Mouse (Mus musculus): ENCODE measurements around the gene Rgl1. TPM values are rescaled to one million over a fixed set of nuclear protein-coding genes. Genes with fewer than 3 reads are reported as not detected.

The Rgl1 gene
- polyA plus RNA-seq, 1 experiment: 14.4 TPM

GRCm38 (mm10) chr1:152743095-152743826, 22.9 kb downstream of the Rgl1 start:
- H3K4me1 ChIP-seq (ENCODE audit: control insufficient read depth, insufficient read depth, insufficient read length): no peaks in the 10 kb centered on the region
- H3K36me3 ChIP-seq (ENCODE audit: control insufficient read depth, insufficient read depth, low read length): no peaks in the 10 kb centered on the region
- no peak for TF ChIP-seq CTCF (IDR thresholded peaks at IDR 0.05; ENCODE audit: extremely low read depth, insufficient read depth, insufficient read length, insufficient replicate concordance)
- no peak for DNase-seq (ENCODE audit: low read depth in 1 of 2, low spot score in 2 of 2)
- H3K4me3 ChIP-seq (ENCODE audit: extremely low read depth, insufficient read depth, insufficient read length): no peak overlapping the region
- H3K27me3 ChIP-seq (ENCODE audit: control insufficient read depth, insufficient read depth, low read length): no peaks in the 10 kb centered on the region
- 84% methylated on average over 15 of the region's 15 CpGs for WGBS
- H3K27ac ChIP-seq (ENCODE audit: insufficient read depth, low read length): no peak overlapping the region

DNA sequence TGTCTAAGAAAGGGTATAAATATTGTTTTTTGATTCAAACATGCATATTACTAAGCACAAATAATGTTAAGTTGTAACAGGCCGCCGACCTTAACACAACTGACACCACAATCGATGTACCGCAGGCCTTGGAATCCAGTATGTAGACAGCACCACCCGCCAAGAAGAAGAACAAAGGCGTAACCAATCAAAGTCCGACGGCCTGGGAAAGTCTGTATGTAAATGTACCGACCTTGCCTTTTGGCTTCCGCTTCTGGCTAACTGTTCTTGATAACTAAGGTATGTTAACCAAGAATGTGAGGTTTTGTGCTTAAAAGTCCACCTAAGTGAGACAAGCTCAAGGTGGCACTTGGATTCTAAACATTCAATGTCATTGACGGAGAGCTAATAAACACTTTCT, 26.8 kb downstream of the Rgl1 start:
- WGBS: 94% methylated on average over 11 of the region's 11 CpGs
- Histone ChIP-seq H3K4me3 (ENCODE audit: extremely low read depth, insufficient read depth, insufficient read length) (no peak overlapping the region), H3K27ac (ENCODE audit: insufficient read depth, low read length) (no peak overlapping the region), H3K4me1 (ENCODE audit: control insufficient read depth, insufficient read depth, insufficient read length) (no peaks in the 10 kb centered on the region), H3K36me3 (ENCODE audit: control insufficient read depth, insufficient read depth, low read length) (no peaks in the 10 kb centered on the region), H3K27me3 (ENCODE audit: control insufficient read depth, insufficient read depth, low read length) (no peaks in the 10 kb centered on the region)
- DNase-seq (ENCODE audit: low read depth in 1 of 2, low spot score in 2 of 2): no peak
- no peak for TF ChIP-seq POLR2A (IDR thresholded peaks at IDR 0.05; ENCODE audit: low read depth, low read length)

DNA sequence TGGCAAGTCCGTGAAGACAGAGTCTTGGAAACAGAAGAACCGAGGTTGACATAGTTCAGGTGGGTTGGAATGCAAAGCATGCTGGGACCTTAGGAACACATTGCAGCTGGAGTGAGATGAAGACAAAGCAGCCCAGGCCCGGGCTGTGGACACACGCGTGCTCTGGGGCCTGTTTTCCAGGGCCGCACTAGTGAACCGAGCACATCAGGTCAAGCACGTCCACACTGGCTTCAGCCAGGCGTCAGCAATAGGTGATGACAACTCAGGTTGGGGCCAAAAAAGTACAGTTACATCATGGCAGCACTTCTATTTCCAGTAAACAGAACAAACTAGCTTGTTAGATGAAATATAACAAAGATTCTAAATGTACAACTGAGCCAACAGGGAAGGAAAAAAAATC, 27.4 kb downstream of the Rgl1 start:
- Histone ChIP-seq H3K4me3 (ENCODE audit: extremely low read depth, insufficient read depth, insufficient read length) (no peak overlapping the region), H3K27me3 (ENCODE audit: control insufficient read depth, insufficient read depth, low read length) (no peaks in the 10 kb centered on the region), H3K4me1 (ENCODE audit: control insufficient read depth, insufficient read depth, insufficient read length) (no peaks in the 10 kb centered on the region), H3K27ac (ENCODE audit: insufficient read depth, low read length) (no peak overlapping the region), H3K36me3 (ENCODE audit: control insufficient read depth, insufficient read depth, low read length) (no peaks in the 10 kb centered on the region)
- DNase-seq (ENCODE audit: low read depth in 1 of 2, low spot score in 2 of 2): no peak
- 92% methylated on average over 9 of the region's 9 CpGs for whole genome bisulfite sequencing
- TF ChIP-seq CTCF (IDR thresholded peaks at IDR 0.05; ENCODE audit: extremely low read depth, insufficient read depth, insufficient read length, insufficient replicate concordance) (no peak), POLR2A (IDR thresholded peaks at IDR 0.05; ENCODE audit: low read depth, low read length) (no peak)

DNA sequence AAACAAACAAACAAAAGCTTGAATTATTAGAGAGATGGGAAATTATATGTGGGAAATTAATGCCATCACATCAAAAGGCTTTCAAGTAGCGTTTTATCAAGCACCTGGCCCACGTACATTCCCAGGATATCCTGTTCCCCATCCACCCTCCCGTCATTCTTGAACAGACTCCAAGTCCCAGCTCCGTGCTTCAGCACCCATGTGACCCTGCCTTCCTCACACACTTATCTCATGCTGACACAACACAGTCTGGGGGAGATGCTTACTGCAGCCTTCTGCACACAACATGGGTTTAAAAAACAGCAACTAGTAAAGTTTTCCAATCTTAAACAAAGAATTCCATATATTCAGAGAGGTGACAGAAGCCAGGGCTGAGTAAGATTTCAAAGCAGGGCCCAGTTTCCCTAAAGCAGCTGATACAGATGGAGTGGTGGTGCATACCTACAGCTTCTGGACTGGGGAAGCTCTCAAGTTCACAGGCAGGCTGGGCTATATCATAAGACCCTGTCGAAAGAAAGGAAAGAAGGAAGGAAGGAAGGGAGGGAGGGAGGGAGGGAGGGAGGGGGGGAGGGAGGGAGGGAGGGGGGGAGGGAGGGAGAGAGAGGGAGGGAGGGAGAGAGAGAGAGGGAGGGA, 38.4 kb downstream of the Rgl1 start:
- no peaks in the 10 kb centered on the region for H3K36me3 ChIP-seq (ENCODE audit: control insufficient read depth, insufficient read depth, low read length)
- WGBS: 47% methylated on average over 4 of the region's 5 CpGs
- no peak overlapping the region for H3K27ac ChIP-seq (ENCODE audit: insufficient read depth, low read length)
- H3K27me3 ChIP-seq (ENCODE audit: control insufficient read depth, insufficient read depth, low read length): no peaks in the 10 kb centered on the region
- DNase-seq (ENCODE audit: low read depth in 1 of 2, low spot score in 2 of 2): no peak
- no peak overlapping the region for H3K4me3 ChIP-seq (ENCODE audit: extremely low read depth, insufficient read depth, insufficient read length)
- no peak for TF ChIP-seq CTCF (IDR thresholded peaks at IDR 0.05; ENCODE audit: extremely low read depth, insufficient read depth, insufficient read length, insufficient replicate concordance)
- H3K4me1 ChIP-seq (ENCODE audit: control insufficient read depth, insufficient read depth, insufficient read length): no peaks in the 10 kb centered on the region

GRCm38 (mm10) chr1:152726095-152726494, 40.1 kb downstream of the Rgl1 start:
- H3K27me3 ChIP-seq (ENCODE audit: control insufficient read depth, insufficient read depth, low read length): no peaks in the 10 kb centered on the region
- 76% methylated on average over 3 of the region's 3 CpGs for WGBS
- H3K4me1 ChIP-seq (ENCODE audit: control insufficient read depth, insufficient read depth, insufficient read length): peaks cover 3% of the 10 kb centered on the region; the same call in 1 of the 2 replicates

GRCm38 (mm10) chr1:152724286-152724685, 41.9 kb downstream of the Rgl1 start:
- peak in 1 of 2 experiments; percentile 15 for DNase-seq (ENCODE audit: low read depth in 1 of 2, low spot score in 2 of 2)
- Histone ChIP-seq H3K4me1 (ENCODE audit: control insufficient read depth, insufficient read depth, insufficient read length) (peaks cover 7% of the 10 kb centered on the region; the same call in 1 of the 2 replicates), H3K4me3 (ENCODE audit: extremely low read depth, insufficient read depth, insufficient read length) (no peak overlapping the region), H3K27me3 (ENCODE audit: control insufficient read depth, insufficient read depth, low read length) (no peaks in the 10 kb centered on the region), H3K36me3 (ENCODE audit: control insufficient read depth, insufficient read depth, low read length) (no peaks in the 10 kb centered on the region), H3K27ac (ENCODE audit: insufficient read depth, low read length) (no peak overlapping the region)
- no peak for TF ChIP-seq POLR2A (IDR thresholded peaks at IDR 0.05; ENCODE audit: low read depth, low read length)
- TF ChIP-seq CTCF (IDR thresholded peaks at IDR 0.05; ENCODE audit: extremely low read depth, insufficient read depth, insufficient read length, insufficient replicate concordance): no peak

More at GRCm38 (mm10) chr1:152726095-152726494, 40.1 kb downstream of the Rgl1 start:
- no peak for DNase-seq (ENCODE audit: low read depth in 1 of 2, low spot score in 2 of 2)
- TF ChIP-seq CTCF (IDR thresholded peaks at IDR 0.05; ENCODE audit: extremely low read depth, insufficient read depth, insufficient read length, insufficient replicate concordance): no peak
- no peak for TF ChIP-seq POLR2A (IDR thresholded peaks at IDR 0.05; ENCODE audit: low read depth, low read length)
- H3K36me3 ChIP-seq (ENCODE audit: control insufficient read depth, insufficient read depth, low read length): no peaks in the 10 kb centered on the region
- H3K4me3 ChIP-seq (ENCODE audit: extremely low read depth, insufficient read depth, insufficient read length): no peak overlapping the region
- H3K27ac ChIP-seq (ENCODE audit: insufficient read depth, low read length): no peak overlapping the region

GRCm38 (mm10) chr1:152721535-152722198, 44.5 kb downstream of the Rgl1 start:
- Histone ChIP-seq H3K4me1 (ENCODE audit: control insufficient read depth, insufficient read depth, insufficient read length) (peaks cover 10% of the 10 kb centered on the region; the same call in 1 of the 2 replicates), H3K4me3 (ENCODE audit: extremely low read depth, insufficient read depth, insufficient read length) (no peak overlapping the region), H3K27ac (ENCODE audit: insufficient read depth, low read length) (peak overlapping the region; percentile 23; the same call in 1 of the 2 replicates), H3K36me3 (ENCODE audit: control insufficient read depth, insufficient read depth, low read length) (no peaks in the 10 kb centered on the region), H3K27me3 (ENCODE audit: control insufficient read depth, insufficient read depth, low read length) (no peaks in the 10 kb centered on the region)
- DNase-seq (ENCODE audit: low read depth in 1 of 2, low spot score in 2 of 2): no peak
- TF ChIP-seq CTCF (IDR thresholded peaks at IDR 0.05; ENCODE audit: extremely low read depth, insufficient read depth, insufficient read length, insufficient replicate concordance) (no peak), POLR2A (IDR thresholded peaks at IDR 0.05; ENCODE audit: low read depth, low read length) (no peak)
- 78% methylated on average over 11 of the region's 11 CpGs for WGBS
